Mouse (Mus musculus) adrenal gland, adult 2 months (tissue): ENCODE results near the gene Gm20517. TPM values are rescaled to one million over a fixed set of nuclear protein-coding genes. Genes with fewer than 3 reads are reported as not detected.

ENCODE experiments used
- DNase-seq: peaks from one replicate; pipeline ENCODE4 v3.0.0; 2021
- polyA plus RNA-seq: library from polyadenylated mRNA; depleted of rRNA; stranded (reverse); fragments of >200 nt; gene quantifications from 2 replicates; pipeline ENCODE4 v1.2.3, GENCODE M21; 2012; rRNA removed
- total RNA-seq, 2 experiments: library from RNA; stranded (reverse); gene quantifications; 2 replicates each; pipeline ENCODE4 v1.2.3; 2021

Gm20517 gene
- total and polyA plus RNA-seq, 3 experiments = 2.1 to 3.1 (median 2.8) TPM

DNA sequence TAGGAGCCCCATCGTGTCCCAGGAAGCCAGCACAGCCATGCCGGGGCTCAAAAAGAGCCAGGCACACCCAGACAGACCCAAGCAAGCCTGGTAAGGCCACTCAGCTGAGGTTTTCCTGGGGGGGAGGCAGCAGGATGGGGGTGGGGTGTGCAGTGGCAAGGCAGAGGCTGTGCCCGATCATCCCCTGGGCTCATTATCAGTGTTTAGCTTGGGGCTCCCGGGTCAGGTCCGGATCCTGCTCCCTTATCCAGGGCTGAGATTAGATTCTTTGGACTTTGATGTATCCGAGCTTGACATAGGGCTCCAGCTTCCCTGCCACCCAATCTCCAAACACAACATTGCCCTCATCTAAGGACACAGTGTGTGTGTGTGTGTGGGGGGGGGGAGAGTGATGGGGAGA, 100.5 kb downstream of the Gm20517 start:
- no peak for DNase-seq

GRCm38 (mm10) chr17:47712889-47713571, 101.6 kb downstream of the Gm20517 start:
- no peak for DNase-seq

DNA sequence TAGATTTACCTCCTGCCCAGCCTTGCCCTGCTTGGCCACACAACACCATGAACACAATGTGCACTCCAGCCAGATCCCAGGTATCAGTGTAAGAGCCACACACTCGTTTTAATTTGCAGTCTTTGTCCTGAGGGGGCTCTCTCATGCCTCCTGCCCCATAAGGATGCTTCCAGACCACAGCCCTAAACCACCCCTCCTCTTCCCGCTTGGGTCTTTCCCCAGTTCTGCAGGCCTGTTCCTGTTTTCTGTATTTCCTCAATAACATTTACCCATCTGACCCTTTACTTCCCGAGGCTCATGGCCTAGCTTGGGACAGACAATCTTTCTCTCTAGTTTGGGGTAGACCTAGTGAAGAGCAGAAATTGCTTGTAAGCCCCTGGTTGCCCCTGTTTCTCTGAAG, 103.6 kb downstream of the Gm20517 start:
- DNase-seq = no peak

DNA sequence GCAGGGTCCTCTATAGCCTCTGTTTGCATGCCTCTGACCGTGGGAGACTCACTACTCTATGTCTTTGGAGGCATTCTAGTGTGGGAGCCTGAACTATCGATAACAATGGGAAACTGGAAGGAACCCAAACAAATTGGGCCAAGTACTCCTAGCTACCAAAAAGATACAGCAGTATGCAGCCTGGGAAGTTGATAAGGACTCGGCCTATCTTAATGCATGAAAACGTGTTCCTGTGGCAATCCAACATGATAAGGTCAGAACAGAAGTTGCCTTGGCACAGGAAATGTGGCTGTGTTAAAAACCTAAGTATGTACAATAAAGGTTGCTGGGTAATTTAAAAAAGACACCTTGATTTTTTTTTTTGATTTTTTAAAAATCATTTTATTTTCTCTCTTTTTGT, 109.8 kb downstream of the Gm20517 start:
- no peak for DNase-seq

DNA sequence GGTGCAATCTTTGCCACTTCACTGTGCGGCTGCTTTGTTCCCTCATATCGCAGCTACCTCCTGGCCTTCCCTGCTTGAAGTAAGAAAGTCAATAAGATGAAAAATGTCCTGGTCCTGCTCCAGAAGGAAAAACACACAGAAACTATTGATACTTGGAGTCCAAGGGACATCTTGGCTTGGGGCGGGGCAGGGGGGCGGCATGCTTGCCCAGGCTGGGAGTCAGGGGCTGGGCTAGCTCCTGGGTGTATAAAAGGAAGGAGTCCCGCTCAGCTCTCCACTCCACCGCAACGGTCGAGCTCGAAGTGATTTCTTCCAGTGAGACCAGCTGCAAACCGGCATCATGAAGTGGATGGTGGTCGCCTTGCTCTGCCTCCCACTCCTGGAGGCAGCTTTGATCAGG, 115.2 kb downstream of the Gm20517 start, which contains the start of gene Pgc:
Gene Pgc (plus strand): TSS at position 277 of the 400 bp plus-strand sequence.
- no peak for DNase-seq

- DNase-seq = no peak
Observed at GRCm38 (mm10) chr17:47730633-47731575, 119.5 kb downstream of the Gm20517 start.

Other genes starting within 250 kb of the Gm20517 start
- 10 to 100 TPM; 40.8 to 50.0 TPM for gene Mrps10, start 242.7 kb upstream of the Gm20517 start, total RNA-seq
- gene Mrps10, start 242.7 kb upstream of the Gm20517 start, polyA plus RNA-seq = 19.4 and 28.3 TPM in 2 replicates
- 1 to 10 TPM in 1 of 2 experiments, under 1 TPM in 1; 0.38 to 3.2 TPM for gene Guca1b, start 226.2 kb upstream of the Gm20517 start, total RNA-seq
- 2.5 and 2.6 TPM in 2 replicates for gene Guca1b, start 226.2 kb upstream of the Gm20517 start, polyA plus RNA-seq
- gene Guca1a, start 211.0 kb upstream of the Gm20517 start, total RNA-seq = 1 to 10 TPM; 1.6 to 3.0 TPM
- 4.0 and 5.0 TPM in 2 replicates for gene Guca1a, start 211.0 kb upstream of the Gm20517 start, polyA plus RNA-seq
- under 1 TPM; 0.92 to 0.97 TPM for gene AI661453, start 175.0 kb upstream of the Gm20517 start, total RNA-seq
- 0.36 and 0.73 TPM in 2 replicates for gene AI661453, start 175.0 kb upstream of the Gm20517 start, polyA plus RNA-seq
- not detected for gene 1700001C19Rik, start 174.2 kb upstream of the Gm20517 start, total RNA-seq
- gene 1700001C19Rik, start 174.2 kb upstream of the Gm20517 start, polyA plus RNA-seq = 0.24 TPM in 1 of 2 replicates, not detected in the other
- gene Taf8, start 109.3 kb upstream of the Gm20517 start, total RNA-seq = 10 to 100 TPM; 19.5 to 19.8 TPM
- 12.5 and 15.6 TPM in 2 replicates for gene Taf8, start 109.3 kb upstream of the Gm20517 start, polyA plus RNA-seq
- gene Ccnd3, start 106.5 kb upstream of the Gm20517 start, total RNA-seq = 100 to 1,000 TPM; 326 to 471 TPM
- gene Ccnd3, start 106.5 kb upstream of the Gm20517 start, polyA plus RNA-seq = 1,307 and 1,375 TPM in 2 replicates
- gene Bysl, start 97 bp upstream of the Gm20517 start, total RNA-seq = 10 to 100 TPM; 17.6 to 22.5 TPM
- gene Bysl, start 97 bp upstream of the Gm20517 start, polyA plus RNA-seq = 9.4 and 11.7 TPM in 2 replicates
- 10 to 100 TPM; 32.9 to 40.6 TPM for gene Med20, start within 50 bp of the Gm20517 start, total RNA-seq
- gene Med20, start within 50 bp of the Gm20517 start, polyA plus RNA-seq = 15.2 and 17.4 TPM in 2 replicates
- gene Usp49, start 19.1 kb downstream of the Gm20517 start, total RNA-seq = 1 to 10 TPM; 4.6 to 4.8 TPM
- gene Usp49, start 19.1 kb downstream of the Gm20517 start, polyA plus RNA-seq = 5.4 and 6.6 TPM in 2 replicates
- gene Tomm6, start 76.8 kb downstream of the Gm20517 start, total RNA-seq = 100 to 1,000 TPM; 223 to 242 TPM
- gene Tomm6, start 76.8 kb downstream of the Gm20517 start, polyA plus RNA-seq = 81.0 and 81.3 TPM in 2 replicates
- gene Frs3, start 77.4 kb downstream of the Gm20517 start, total RNA-seq = 1 to 10 TPM; 2.6 to 6.9 TPM
- 18.6 and 21.6 TPM in 2 replicates for gene Frs3, start 77.4 kb downstream of the Gm20517 start, polyA plus RNA-seq
- gene Gm21981, start 82.9 kb downstream of the Gm20517 start, total RNA-seq = under 1 TPM; 0.43 to 0.86 TPM
- 0.44 and 1.1 TPM in 2 replicates for gene Gm21981, start 82.9 kb downstream of the Gm20517 start, polyA plus RNA-seq
- gene Prickle4, start 83.1 kb downstream of the Gm20517 start, total RNA-seq = 1 to 10 TPM; 3.5 to 3.7 TPM
- 10.6 and 13.7 TPM in 2 replicates for gene Prickle4, start 83.1 kb downstream of the Gm20517 start, polyA plus RNA-seq
- gene Pgc, start 115.3 kb downstream of the Gm20517 start, total RNA-seq = not detected
- 1.6 and 27.4 TPM in 2 replicates for gene Pgc, start 115.3 kb downstream of the Gm20517 start, polyA plus RNA-seq
- 10 to 100 TPM; 14.7 to 24.5 TPM for gene Tfeb, start 125.4 kb downstream of the Gm20517 start, total RNA-seq
- 65.7 and 100.0 TPM in 2 replicates for gene Tfeb, start 125.4 kb downstream of the Gm20517 start, polyA plus RNA-seq
- gene Mdfi, start 223.1 kb downstream of the Gm20517 start, total RNA-seq = 1 to 10 TPM; 1.2 to 2.1 TPM
- gene Mdfi, start 223.1 kb downstream of the Gm20517 start, polyA plus RNA-seq = 15.8 and 24.2 TPM in 2 replicates